Mouse (Mus musculus): Measurements from ENCODE around the gene Tnrc6b. TPM values are rescaled to one million over a fixed set of nuclear protein-coding genes. Genes with fewer than 3 reads are reported as not detected.
"Not testable (repeated sequence)": the region's sequence is repeated elsewhere in the genome, so short reads cannot be mapped to it uniquely, and the experiment has no call there.

Tnrc6b gene
- total and polyA plus RNA-seq, 3 experiments = 14.2 to 146 (median 24.5) TPM

DNA sequence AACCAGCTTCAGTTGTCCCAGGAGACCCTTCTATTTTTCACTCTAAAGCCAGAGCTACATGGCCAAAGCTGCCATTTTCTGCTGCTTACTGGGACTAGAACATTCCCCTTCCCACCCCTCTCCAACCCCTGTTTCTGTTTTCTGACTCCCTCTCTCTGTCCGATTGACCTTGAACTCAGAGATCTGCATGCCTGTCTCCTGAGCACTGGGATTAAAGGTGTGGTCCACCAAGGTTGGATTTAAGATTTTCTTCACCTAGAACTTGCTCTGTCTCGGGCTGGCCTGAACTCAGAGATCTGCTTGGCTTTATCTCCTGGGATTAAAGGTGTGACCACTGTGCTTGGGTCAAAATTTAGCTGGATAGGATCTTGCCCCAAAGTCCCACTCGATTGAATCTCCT, 209.2 kb downstream of the Tnrc6b start:
- Histone ChIP-seq H3K36me3 (replicated peaks) (peaks cover 81% of the 10 kb centered on the region), H3K9me3 (replicated peaks) (no peaks in the 10 kb centered on the region), H3K27me3 (ENCODE audit: insufficient read depth, low read length) (no peaks in the 10 kb centered on the region), H3K4me3 (ENCODE audit: low read depth, low read length) (no peak overlapping the region), H3K4me1 (ENCODE audit: insufficient read depth, low read depth, low read length) (peaks cover 5% of the 10 kb centered on the region)
- no peak for ATAC-seq (ENCODE audit: extremely low read depth, insufficient number of reproducible peaks, low FRiP score, poor library complexity, severe bottlenecking)
- TF ChIP-seq GATA2 (IDR thresholded peaks at IDR 0.05; ENCODE audit: borderline replicate concordance, low read depth, low read length) = no peak
- no peak for TF ChIP-seq TAL1 (conservative IDR thresholded peaks at IDR 0.05; ENCODE audit: low read depth, low read length)
- TF ChIP-seq GATA1 (IDR thresholded peaks at IDR 0.05; ENCODE audit: borderline replicate concordance, low read length) = no peak
- no peak for TF ChIP-seq CTCF (IDR thresholded peaks at IDR 0.05; ENCODE audit: low read depth, low read length)
- no peak for DNase-seq (ENCODE audit: low spot score)

DNA sequence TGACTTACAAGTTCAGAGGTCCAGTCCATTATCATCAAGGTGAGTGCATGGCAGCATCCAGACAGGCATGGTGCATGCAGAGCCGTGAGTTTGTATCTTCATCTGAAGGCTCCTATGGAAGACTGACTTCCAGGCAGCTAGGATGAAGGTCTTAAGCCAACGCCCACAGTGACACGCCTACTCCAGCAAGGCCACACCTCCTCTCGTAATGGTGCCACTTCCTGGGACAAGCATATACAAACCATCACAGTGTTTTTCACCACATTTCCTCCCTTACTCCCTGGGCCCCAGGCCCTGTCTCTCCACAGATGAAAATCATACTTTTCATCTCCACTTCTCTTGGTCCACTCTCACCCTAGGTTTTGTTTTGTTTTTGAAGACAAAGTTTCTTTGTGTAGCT, 210.7 kb downstream of the Tnrc6b start:
- Histone ChIP-seq H3K9me3 (replicated peaks) (no peaks in the 10 kb centered on the region), H3K36me3 (replicated peaks) (peaks cover 79% of the 10 kb centered on the region), H3K4me3 (ENCODE audit: low read depth, low read length) (no peak overlapping the region), H3K27me3 (ENCODE audit: insufficient read depth, low read length) (no peaks in the 10 kb centered on the region), H3K4me1 (ENCODE audit: insufficient read depth, low read depth, low read length) (peaks cover 5% of the 10 kb centered on the region)
- TF ChIP-seq GATA2 (IDR thresholded peaks at IDR 0.05; ENCODE audit: borderline replicate concordance, low read depth, low read length) (no peak), CTCF (IDR thresholded peaks at IDR 0.05; ENCODE audit: low read depth, low read length) (no peak), GATA1 (IDR thresholded peaks at IDR 0.05; ENCODE audit: borderline replicate concordance, low read length) (no peak), POLR2AphosphoS5 (IDR thresholded peaks at IDR 0.05; ENCODE audit: insufficient replicate concordance, low read depth, low read length) (no peak), TAL1 (conservative IDR thresholded peaks at IDR 0.05; ENCODE audit: low read depth, low read length) (no peak)
- ATAC-seq (ENCODE audit: extremely low read depth, insufficient number of reproducible peaks, low FRiP score, poor library complexity, severe bottlenecking) (no peak), DNase-seq (ENCODE audit: low spot score) (no peak)

DNA sequence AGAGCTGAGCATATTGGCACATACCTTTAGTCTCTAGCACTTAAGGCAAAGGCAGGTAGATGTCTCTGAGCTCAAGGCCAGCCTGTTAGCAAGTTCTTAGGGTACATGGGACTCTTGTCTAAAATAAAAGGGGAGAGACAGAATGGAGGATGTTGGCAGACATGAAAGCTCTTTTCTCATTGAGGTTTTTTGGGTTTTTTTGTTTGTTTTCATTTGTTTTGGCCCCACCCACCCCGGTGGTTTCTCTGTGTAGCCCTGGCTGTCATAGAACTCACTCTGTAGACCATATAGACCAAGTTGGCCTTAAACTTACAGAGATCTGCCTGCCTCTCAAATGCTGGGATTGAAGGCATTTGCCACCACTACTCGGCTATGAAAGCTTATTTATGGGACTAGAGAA, 213.1 kb downstream of the Tnrc6b start:
- DNase-seq (ENCODE audit: low spot score) = no peak
- Histone ChIP-seq H3K4me1 (ENCODE audit: insufficient read depth, low read depth, low read length) (peaks cover 11% of the 10 kb centered on the region), H3K27me3 (ENCODE audit: insufficient read depth, low read length) (no peaks in the 10 kb centered on the region), H3K9me3 (replicated peaks) (no peaks in the 10 kb centered on the region), H3K36me3 (replicated peaks) (peaks cover 81% of the 10 kb centered on the region), H3K4me3 (ENCODE audit: low read depth, low read length) (no peak overlapping the region)
- TF ChIP-seq TAL1 (conservative IDR thresholded peaks at IDR 0.05; ENCODE audit: low read depth, low read length) (no peak), GATA1 (IDR thresholded peaks at IDR 0.05; ENCODE audit: borderline replicate concordance, low read length) (no peak), GATA2 (IDR thresholded peaks at IDR 0.05; ENCODE audit: borderline replicate concordance, low read depth, low read length) (no peak), CTCF (IDR thresholded peaks at IDR 0.05; ENCODE audit: low read depth, low read length) (no peak), POLR2AphosphoS5 (IDR thresholded peaks at IDR 0.05; ENCODE audit: insufficient replicate concordance, low read depth, low read length) (no peak)
- ATAC-seq (ENCODE audit: extremely low read depth, insufficient number of reproducible peaks, low FRiP score, poor library complexity, severe bottlenecking) = no peak

DNA sequence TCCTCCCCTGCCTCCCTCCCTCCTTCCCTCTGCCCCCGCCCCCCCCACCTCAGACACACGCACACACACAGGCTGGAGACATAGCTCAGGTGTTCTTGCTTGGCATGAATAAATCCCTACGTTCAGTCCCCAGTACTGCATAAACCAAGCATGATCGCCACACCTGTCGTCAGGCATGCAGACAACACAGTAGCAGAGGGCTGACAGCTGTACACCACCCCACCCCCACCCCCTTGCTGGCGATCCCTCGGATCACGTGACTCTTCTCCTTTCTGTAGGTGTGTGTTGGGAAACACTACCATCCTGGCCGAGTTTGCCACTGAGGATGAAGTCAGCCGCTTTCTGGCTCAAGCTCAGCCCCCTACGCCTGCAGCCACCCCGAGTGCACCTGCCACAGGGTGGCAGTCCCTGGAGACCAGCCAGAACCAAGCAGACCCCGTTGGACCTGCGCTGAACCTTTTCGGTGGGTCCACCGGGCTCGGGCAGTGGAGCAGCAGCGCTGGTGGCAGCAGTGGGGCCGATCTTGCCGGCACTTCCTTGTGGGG, 217.8 kb downstream of the Tnrc6b start:
- peaks cover 35% of the 10 kb centered on the region for H3K4me1 ChIP-seq (ENCODE audit: insufficient read depth, low read depth, low read length)
- peak overlapping the region; percentile 53; the same call in 1 of the 2 replicates for H3K4me3 ChIP-seq (ENCODE audit: low read depth, low read length)
- ATAC-seq (ENCODE audit: extremely low read depth, insufficient number of reproducible peaks, low FRiP score, poor library complexity, severe bottlenecking) = no peak
- TF ChIP-seq TAL1 (conservative IDR thresholded peaks at IDR 0.05; ENCODE audit: low read depth, low read length) (no peak), GATA1 (IDR thresholded peaks at IDR 0.05; ENCODE audit: borderline replicate concordance, low read length) (no peak), CTCF (IDR thresholded peaks at IDR 0.05; ENCODE audit: low read depth, low read length) (no peak), POLR2AphosphoS5 (IDR thresholded peaks at IDR 0.05; ENCODE audit: insufficient replicate concordance, low read depth, low read length) (no peak), GATA2 (IDR thresholded peaks at IDR 0.05; ENCODE audit: borderline replicate concordance, low read depth, low read length) (no peak)
- H3K9me3 ChIP-seq (replicated peaks) = no peaks in the 10 kb centered on the region
- H3K36me3 ChIP-seq (replicated peaks) = peaks cover 69% of the 10 kb centered on the region
- H3K27me3 ChIP-seq (ENCODE audit: insufficient read depth, low read length) = no peaks in the 10 kb centered on the region
- DNase-seq (ENCODE audit: low spot score) = no peak

DNA sequence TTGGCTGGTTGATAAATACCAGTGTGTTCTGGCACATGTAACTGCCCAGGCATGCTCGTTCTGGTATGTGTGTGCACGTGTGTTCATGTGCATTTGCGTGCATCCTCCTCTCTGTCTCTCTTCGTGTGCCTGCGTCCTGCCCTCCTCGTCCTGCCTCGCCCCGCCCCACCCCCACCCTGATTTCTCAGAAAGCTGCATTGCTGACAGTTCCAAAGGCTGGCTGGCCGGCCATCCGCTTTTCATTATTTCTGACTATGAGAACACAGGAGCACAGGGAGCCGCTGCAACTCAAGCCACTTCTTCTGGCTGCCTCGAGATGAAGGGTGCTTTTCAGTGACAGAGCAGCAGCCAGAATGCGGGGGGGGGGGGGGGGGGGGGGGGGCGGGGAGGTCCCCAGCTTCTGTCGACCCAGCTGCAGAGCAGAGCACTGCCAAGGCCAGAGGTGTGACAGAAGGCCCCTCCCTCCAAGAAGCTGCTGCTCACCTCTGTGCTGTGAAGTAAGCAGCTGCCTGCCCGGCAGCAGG, 219.0 kb downstream of the Tnrc6b start:
- no peaks in the 10 kb centered on the region for H3K9me3 ChIP-seq (replicated peaks)
- H3K27me3 ChIP-seq (ENCODE audit: insufficient read depth, low read length) = no peaks in the 10 kb centered on the region
- peak overlapping the region; percentile 63; the same call in 1 of the 2 replicates for H3K4me3 ChIP-seq (ENCODE audit: low read depth, low read length)
- no peak for ATAC-seq (ENCODE audit: extremely low read depth, insufficient number of reproducible peaks, low FRiP score, poor library complexity, severe bottlenecking)
- TF ChIP-seq TAL1 (conservative IDR thresholded peaks at IDR 0.05; ENCODE audit: low read depth, low read length) = no peak
- no peak for TF ChIP-seq GATA2 (IDR thresholded peaks at IDR 0.05; ENCODE audit: borderline replicate concordance, low read depth, low read length)
- TF ChIP-seq GATA1 (IDR thresholded peaks at IDR 0.05; ENCODE audit: borderline replicate concordance, low read length) = no peak
- no peak for TF ChIP-seq POLR2AphosphoS5 (IDR thresholded peaks at IDR 0.05; ENCODE audit: insufficient replicate concordance, low read depth, low read length)
- TF ChIP-seq CTCF (IDR thresholded peaks at IDR 0.05; ENCODE audit: low read depth, low read length) = no peak
- peak; percentile 77 for DNase-seq (ENCODE audit: low spot score)
- peaks cover 66% of the 10 kb centered on the region for H3K36me3 ChIP-seq (replicated peaks)
- H3K4me1 ChIP-seq (ENCODE audit: insufficient read depth, low read depth, low read length) = peaks cover 44% of the 10 kb centered on the region

DNA sequence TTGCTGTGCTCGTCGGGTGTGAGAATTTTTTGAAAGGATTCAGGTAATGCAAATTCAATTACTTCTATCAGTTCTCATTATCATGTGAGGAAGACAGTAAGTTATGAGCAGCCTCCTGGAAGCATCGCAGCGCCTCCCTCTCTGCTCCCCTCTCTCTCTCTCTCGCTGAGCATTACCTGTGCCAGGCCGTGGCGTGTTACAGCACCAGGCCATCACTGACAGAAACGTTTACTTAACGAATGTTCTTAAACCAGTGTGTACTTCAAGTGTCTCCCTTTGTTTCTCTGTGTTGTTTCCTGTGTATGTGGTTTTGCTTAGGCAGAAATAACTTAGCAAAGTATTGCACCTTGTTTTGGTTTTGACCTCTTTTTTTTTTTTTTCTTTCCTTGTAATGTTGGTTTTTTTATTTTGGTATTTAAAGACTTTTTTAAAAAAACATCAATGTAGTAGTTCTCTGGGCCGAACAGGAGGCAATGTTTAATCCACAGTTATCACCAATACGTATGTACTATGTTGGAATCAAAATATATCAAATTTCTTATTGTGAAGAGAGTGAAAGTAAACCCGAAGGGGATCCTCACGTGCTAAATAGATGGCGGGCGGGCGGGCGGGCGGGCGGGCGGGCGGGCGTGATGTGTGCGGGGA, 219.7 kb downstream of the Tnrc6b start:
- H3K9me3 ChIP-seq (replicated peaks); ATAC-seq (ENCODE audit: extremely low read depth, insufficient number of reproducible peaks, low FRiP score, poor library complexity, severe bottlenecking); H3K27me3 ChIP-seq (ENCODE audit: insufficient read depth, low read length); DNase-seq (ENCODE audit: low spot score); H3K4me3 ChIP-seq (ENCODE audit: low read depth, low read length): not testable (repeated sequence)
- peaks cover 70% of the 10 kb centered on the region for H3K36me3 ChIP-seq (replicated peaks)
- peaks cover 44% of the 10 kb centered on the region for H3K4me1 ChIP-seq (ENCODE audit: insufficient read depth, low read depth, low read length)
